ENCODE assay signal across 8 mouse cellular contexts in the genomic region with DNA sequence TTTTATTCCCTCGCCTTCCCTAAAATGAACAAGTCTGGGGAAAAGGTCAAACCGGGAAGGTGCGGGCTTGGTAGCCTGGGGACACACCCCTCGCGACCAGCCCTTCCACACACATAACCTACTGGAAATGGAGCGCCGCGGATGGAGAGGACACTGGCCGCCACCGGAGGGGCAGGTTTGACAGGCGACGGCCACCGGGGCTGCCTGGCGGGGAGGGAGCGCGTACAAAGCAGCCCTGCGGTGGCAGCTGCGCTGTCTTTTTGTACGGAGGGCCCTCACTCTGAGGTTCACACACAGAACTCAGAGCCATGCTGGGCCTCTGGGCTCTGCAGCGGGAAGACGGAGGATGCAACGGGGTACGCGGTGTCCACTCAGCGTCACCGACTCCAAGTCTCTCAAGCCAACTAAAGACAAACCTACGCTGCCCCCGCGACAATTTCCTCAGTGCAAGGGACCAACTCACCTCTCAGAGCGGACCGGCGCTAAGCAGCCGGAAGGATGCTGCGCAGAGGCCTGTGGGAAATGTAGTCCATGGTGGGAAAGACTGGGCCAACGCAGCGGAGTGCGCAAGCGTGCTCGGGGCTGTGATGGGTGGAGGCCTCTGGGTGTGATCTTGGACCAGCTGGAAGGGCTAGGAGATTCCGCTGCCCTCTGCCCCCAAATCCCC. TPM values are rescaled to one million over a fixed set of nuclear protein-coding genes. Genes with fewer than 3 reads are reported as not detected.
DNase-seq lines count a peak whose midpoint lies in the region; ATAC-seq and TF ChIP-seq lines count a peak whose summit lies in the region.

A gene (minus strand): TSS at position 499 of the 667 bp plus-strand sequence.

- H3K36me3 ChIP-seq in forebrain, embryonic 11.5 days (ENCODE audit: control insufficient read depth, insufficient read depth, low read length) = no peaks in the 10 kb centered on the region; the same call in 1 of the 2 replicates
- peaks cover under 1% of the 10 kb centered on the region; the same call in 1 of the 2 replicates for H3K36me3 ChIP-seq in heart, postnatal 0 days (replicated peaks; ENCODE audit: control insufficient read depth, insufficient read depth, low read length)
- H3K36me3 ChIP-seq in liver, embryonic 16.5 days (ENCODE audit: control insufficient read depth, insufficient read depth) = no peaks in the 10 kb centered on the region
- peaks cover 19% of the 10 kb centered on the region for H3K36me3 ChIP-seq in neural tube, embryonic 13.5 days
- no peaks in the 10 kb centered on the region for H3K36me3 ChIP-seq in testis, adult 2 months (ENCODE audit: control insufficient read depth, insufficient read depth, low read length)

- WGBS in forebrain, embryonic 11.5 days = under 1% methylated on average over 40 of the region's 40 CpGs
- WGBS in heart, postnatal 0 days = under 1% methylated on average over 40 of the region's 40 CpGs
- whole genome bisulfite sequencing in liver, embryonic 16.5 days (ENCODE audit: insufficient replicate concordance) = under 1% methylated on average over 40 of the region's 40 CpGs
- under 1% methylated on average over 40 of the region's 40 CpGs for WGBS in neural tube, embryonic 13.5 days

- no peak for TF ChIP-seq CTCF in heart, postnatal 0 days (IDR thresholded peaks at IDR 0.05; ENCODE audit: low read depth)
- no peak for TF ChIP-seq CTCF in testis, adult 2 months (IDR thresholded peaks at IDR 0.05; ENCODE audit: control insufficient read depth, insufficient read depth, insufficient replicate concordance, low read depth, low read length)

- DNase-seq in CD8-positive naive resting alpha-beta T cell, adult 2 months (ENCODE audit: low read depth in 2 of 2, low spot score in 2 of 2) = peak; percentile 68 to 73
- peak; percentile 67 for DNase-seq in c-Kit-positive CD71-negative TER-119-negative erythroid progenitor cells, embryonic 14.5 days (ENCODE audit: low read depth)
- peak; percentile 93 for DNase-seq in forebrain, embryonic 11.5 days (ENCODE audit: low spot score)
- DNase-seq in heart, postnatal 0 days (ENCODE audit: low spot score) = peak; percentile 82
- DNase-seq in kidney, postnatal 4 days = peak; percentile 91 to 92

- TF ChIP-seq POLR2A in testis, adult 2 months (IDR thresholded peaks at IDR 0.05; ENCODE audit: control insufficient read depth, low read depth, low read length) = peak; percentile 65

- no peak for TF ChIP-seq EP300 in heart, postnatal 0 days (IDR thresholded peaks at IDR 0.05; ENCODE audit: low read depth)

- no peaks in the 10 kb centered on the region for H3K4me1 ChIP-seq in forebrain, embryonic 11.5 days (replicated peaks; ENCODE audit: control insufficient read depth, insufficient read depth, low read length)
- peaks cover 6% of the 10 kb centered on the region; the same call in 1 of the 2 replicates for H3K4me1 ChIP-seq in heart, postnatal 0 days (ENCODE audit: control insufficient read depth, insufficient read depth)
- H3K4me1 ChIP-seq in liver, embryonic 16.5 days (ENCODE audit: control insufficient read depth, low read depth, low read length) = peaks cover 10% of the 10 kb centered on the region
- peaks cover 15% of the 10 kb centered on the region for H3K4me1 ChIP-seq in neural tube, embryonic 13.5 days (replicated peaks)
- peaks cover 2% of the 10 kb centered on the region for H3K4me1 ChIP-seq in testis, adult 2 months (ENCODE audit: control insufficient read depth, insufficient read depth, low read length)

- H3K27me3 ChIP-seq in forebrain, embryonic 11.5 days (ENCODE audit: control insufficient read depth, insufficient read depth, low read length) = no peaks in the 10 kb centered on the region
- H3K27me3 ChIP-seq in heart, postnatal 0 days (ENCODE audit: control insufficient read depth, insufficient read depth, low read length) = no peaks in the 10 kb centered on the region
- no peaks in the 10 kb centered on the region for H3K27me3 ChIP-seq in liver, embryonic 16.5 days (ENCODE audit: control insufficient read depth, insufficient read depth, low read depth, low read length)
- no peaks in the 10 kb centered on the region for H3K27me3 ChIP-seq in neural tube, embryonic 13.5 days
- no peaks in the 10 kb centered on the region for H3K27me3 ChIP-seq in testis, adult 2 months (ENCODE audit: control insufficient read depth, insufficient read depth, low read length)

- H3K4me2 ChIP-seq in forebrain, embryonic 11.5 days (ENCODE audit: low read depth, low read length, severe bottlenecking) = peak within 1 kb of the TSS; percentile 88
- H3K4me2 ChIP-seq in heart, postnatal 0 days (ENCODE audit: low read depth, low read length) = peak within 1 kb of the TSS; percentile 97
- peak within 1 kb of the TSS; percentile 94 for H3K4me2 ChIP-seq in liver, embryonic 16.5 days (ENCODE audit: low read depth, low read length)
- H3K4me2 ChIP-seq in neural tube, embryonic 13.5 days = peak within 1 kb of the TSS; percentile 77

- ATAC-seq in forebrain, embryonic 11.5 days (replicated peaks; ENCODE audit: low FRiP score) = peak; percentile 99
- peak; percentile 97 for ATAC-seq in heart, postnatal 0 days (ENCODE audit: insufficient read depth, low read depth)
- peak; percentile 100 for ATAC-seq in liver, embryonic 16.5 days (ENCODE audit: low read depth)
- peak; percentile 99 for ATAC-seq in neural tube, embryonic 13.5 days (ENCODE audit: low read depth)

- H3K9me3 ChIP-seq in forebrain, embryonic 11.5 days (ENCODE audit: control insufficient read depth, low read length) = no peaks in the 10 kb centered on the region
- H3K9me3 ChIP-seq in heart, postnatal 0 days (replicated peaks; ENCODE audit: control insufficient read depth, low read length) = no peaks in the 10 kb centered on the region
- H3K9me3 ChIP-seq in liver, embryonic 16.5 days (replicated peaks; ENCODE audit: control insufficient read depth, low read length) = no peaks in the 10 kb centered on the region
- H3K9me3 ChIP-seq in neural tube, embryonic 13.5 days = no peaks in the 10 kb centered on the region

- H3K4me3 ChIP-seq in forebrain, embryonic 11.5 days (ENCODE audit: low read depth, low read length) = peak within 1 kb of the TSS; percentile 71
- H3K4me3 ChIP-seq in heart, postnatal 0 days (ENCODE audit: low read depth, low read length) = peak within 1 kb of the TSS; percentile 74
- peak within 1 kb of the TSS; percentile 64 for H3K4me3 ChIP-seq in liver, embryonic 16.5 days (ENCODE audit: low read depth, low read length)
- H3K4me3 ChIP-seq in neural tube, embryonic 13.5 days = peak within 1 kb of the TSS; percentile 82
- H3K4me3 ChIP-seq in testis, adult 2 months (ENCODE audit: control insufficient read depth, low read depth, low read length) = peak within 1 kb of the TSS; percentile 93

- H3K27ac ChIP-seq in forebrain, embryonic 11.5 days (ENCODE audit: low read depth, low read length) = peak within 1 kb of the TSS; percentile 78; the same call in 1 of the 2 replicates
- peak within 1 kb of the TSS; percentile 56 for H3K27ac ChIP-seq in heart, postnatal 0 days (ENCODE audit: low read depth)
- H3K27ac ChIP-seq in liver, embryonic 16.5 days (ENCODE audit: low read length) = no peak within 1 kb of the TSS
- peak within 1 kb of the TSS; percentile 92 for H3K27ac ChIP-seq in neural tube, embryonic 13.5 days (replicated peaks)
- H3K27ac ChIP-seq in testis, adult 2 months (ENCODE audit: control insufficient read depth, insufficient read depth, low read depth, low read length) = peak within 1 kb of the TSS; percentile 42; the same call in 1 of the 2 replicates

- H3K9ac ChIP-seq in forebrain, embryonic 11.5 days (ENCODE audit: low read length) = peak within 1 kb of the TSS; percentile 77
- H3K9ac ChIP-seq in heart, postnatal 0 days (replicated peaks; ENCODE audit: low read depth, low read length) = peak within 1 kb of the TSS; percentile 45; the same call in 1 of the 2 replicates
- peak within 1 kb of the TSS; percentile 49 for H3K9ac ChIP-seq in liver, embryonic 16.5 days (ENCODE audit: low read depth, low read length)
- peak within 1 kb of the TSS; percentile 96 for H3K9ac ChIP-seq in neural tube, embryonic 13.5 days

RNA-seq across cellular contexts. Expression of the gene that starts here (rescaled TPM):
- 5.6 and 6.2 TPM in 2 replicates for polyA plus RNA-seq in forebrain, embryonic 11.5 days (2014; fragmentation: Nextera tagmentation; extraction: Ambion mirVana)
- 5.7 and 6.0 TPM in 2 replicates for total RNA-seq in heart, postnatal 0 days (2014; rRNA removed; ENCODE audit: low replicate concordance)
- 2.2 and 2.6 TPM in 2 replicates for polyA plus RNA-seq in heart, postnatal 0 days (2015; fragmentation: Nextera tagmentation; extraction: Ambion mirVana)
- 0.28 and 0.34 TPM in 2 replicates for polyA plus RNA-seq in liver, embryonic 16.5 days (2015; fragmentation: Nextera tagmentation; extraction: Ambion mirVana)
- 9.9 and 11.3 TPM in 2 replicates for polyA plus RNA-seq in neural tube, embryonic 13.5 days (2015; fragmentation: Nextera tagmentation; extraction: Ambion mirVana)
- 1.1 and 1.4 TPM in 2 replicates for polyA plus RNA-seq in testis, adult 2 months (2012; rRNA removed)

Comparison
In these comparisons a context has a peak if more than half of its experiments do, and no peak if none do; other contexts are left out.
1. Peak in ATAC-seq, H3K4me3 ChIP-seq, H3K9ac ChIP-seq and H3K4me2 ChIP-seq in liver, embryonic 16.5 days; RNA of the gene not detected or under 1 TPM.
2. H3K9ac ChIP-seq: peak in every context shown above with its lines; median percentile 96 in neural tube, embryonic 13.5 days; 77 in forebrain, embryonic 11.5 days; 49 in liver, embryonic 16.5 days; 45 in heart, postnatal 0 days.